ENCODE assay signal across 31 mouse cellular contexts in the genomic region with DNA sequence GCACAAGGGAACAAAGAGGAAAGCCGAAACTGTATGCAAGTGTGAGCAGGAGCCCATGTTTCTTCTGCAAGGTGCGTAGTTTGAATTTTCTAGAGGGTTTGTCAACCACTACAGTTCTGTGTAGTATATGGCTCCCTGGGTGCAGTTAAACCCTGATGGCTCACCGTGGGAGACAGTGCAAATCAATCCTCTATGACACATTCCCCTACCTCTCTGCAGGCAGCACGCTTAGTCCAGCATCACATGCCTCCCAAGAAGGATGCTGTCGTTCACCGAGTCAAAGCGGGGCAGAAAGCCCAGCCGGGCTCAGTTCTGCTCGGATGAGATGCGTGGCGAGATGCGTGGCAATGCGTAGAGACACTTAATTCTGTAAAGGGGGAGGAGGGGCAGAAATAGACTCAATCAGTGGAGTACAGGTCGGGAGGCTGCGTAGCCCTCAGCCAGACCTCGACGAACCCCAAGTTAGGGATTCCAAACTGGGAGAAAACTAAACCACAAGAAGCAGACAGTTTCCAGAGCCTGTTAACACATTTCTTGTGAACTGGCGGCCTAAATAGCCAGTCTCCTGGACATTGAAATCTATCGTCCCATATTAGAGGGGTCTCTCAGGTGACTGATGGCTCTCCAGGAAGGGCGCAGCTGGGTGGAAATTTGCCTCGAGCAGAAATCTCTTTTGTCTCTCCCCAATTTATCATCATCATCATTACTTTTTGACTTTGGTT.
DNase-seq lines count a peak whose midpoint lies in the region; ATAC-seq and TF ChIP-seq lines count a peak whose summit lies in the region.
"Had no signal": no experiment of that assay in that cellular context is flagged by ENCODE, and none has a peak within 500 bp of the region (broad histone marks: within the 10 kb centered on the region; RNA-seq: fewer than 3 reads in every experiment).

No protein-coding gene starts in this region.

- DNase-seq in hindbrain, embryonic 11.5 days (ENCODE audit: low spot score): peak; percentile 41
- DNase-seq in hindbrain, embryonic 10.5 days (ENCODE audit: low spot score): no peak
- DNase-seq in hindbrain, postnatal 0 days (ENCODE audit: low spot score): no peak
- no peak for DNase-seq in left cerebral cortex, adult 2 months (ENCODE audit: extremely low spot score in 1 of 2, low spot score in 2 of 2)
- DNase-seq in limb, embryonic 10.5 days (ENCODE audit: low spot score): no peak
- DNase-seq: adrenal gland, postnatal 10 days; cerebellum, adult 8-10 months; cerebellum, postnatal 25 days; gastrocnemius, postnatal 25 days; heart, adult 2 months; heart, postnatal 10 days; kidney, adult 2 months; kidney, postnatal 4 days; layer of hippocampus, postnatal 36 days; lung, embryonic 14.5 days; lung, postnatal 14 days; right cerebral cortex, postnatal 4 days; thymus, adult 2 months; thymus, postnatal 36 days had no signal

- H3K27ac ChIP-seq in hindbrain, embryonic 11.5 days (ENCODE audit: low read depth, low read length): peak overlapping the region; percentile 1; the same call in 1 of the 2 replicates
- no peak overlapping the region for H3K27ac ChIP-seq in hindbrain, embryonic 10.5 days
- H3K27ac ChIP-seq in hindbrain, embryonic 13.5 days: no peak overlapping the region
- no peak overlapping the region for H3K27ac ChIP-seq in hindbrain, postnatal 0 days
- no peak overlapping the region for H3K27ac ChIP-seq in neural tube, embryonic 15.5 days (replicated peaks)
- H3K27ac ChIP-seq in left cerebral cortex, adult 2 months: no peak overlapping the region
- H3K27ac ChIP-seq in limb, embryonic 10.5 days: no peak overlapping the region
- H3K27ac ChIP-seq: embryonic facial prominence, embryonic 10.5 days; embryonic facial prominence, embryonic 15.5 days; forebrain, embryonic 13.5 days; heart, adult 2 months; heart, embryonic 13.5 days; intestine, embryonic 15.5 days; kidney, postnatal 0 days; limb, embryonic 12.5 days; liver, embryonic 15.5 days; midbrain, embryonic 12.5 days had no signal

- 65% methylated on average over 21 of the region's 21 CpGs for WGBS in hindbrain, embryonic 11.5 days
- 79% methylated on average over 21 of the region's 21 CpGs for WGBS in hindbrain, embryonic 10.5 days
- WGBS in hindbrain, embryonic 13.5 days: 51% methylated on average over 21 of the region's 21 CpGs
- 51% methylated on average over 21 of the region's 21 CpGs for WGBS in hindbrain, postnatal 0 days
- 38% methylated on average over 21 of the region's 21 CpGs for WGBS in neural tube, embryonic 15.5 days
- 71% methylated on average over 21 of the region's 21 CpGs for WGBS in limb, embryonic 10.5 days

- no peak overlapping the region for H3K9ac ChIP-seq in hindbrain, embryonic 11.5 days (ENCODE audit: low read depth, low read length)
- peak overlapping the region; percentile 49; the same call in 1 of the 2 replicates for H3K9ac ChIP-seq in hindbrain, embryonic 13.5 days
- no peak overlapping the region for H3K9ac ChIP-seq in hindbrain, postnatal 0 days (replicated peaks; ENCODE audit: low read length)
- no peak overlapping the region for H3K9ac ChIP-seq in neural tube, embryonic 15.5 days (replicated peaks)
- H3K9ac ChIP-seq: embryonic facial prominence, embryonic 15.5 days; forebrain, embryonic 13.5 days; heart, embryonic 13.5 days; intestine, embryonic 15.5 days; limb, embryonic 12.5 days; liver, embryonic 15.5 days; lung, embryonic 14.5 days; midbrain, embryonic 12.5 days had no signal

- intact Hi-C loops in left cerebral cortex, adult 2 months (cut with DNase I): no loop called here

- no peak overlapping the region for H3K4me2 ChIP-seq in hindbrain, embryonic 11.5 days (replicated peaks; ENCODE audit: low read depth, low read length)
- H3K4me2 ChIP-seq in hindbrain, embryonic 13.5 days: peak overlapping the region; percentile 41
- peak overlapping the region; percentile 24 for H3K4me2 ChIP-seq in hindbrain, postnatal 0 days (ENCODE audit: low read depth, low read length)
- H3K4me2 ChIP-seq in neural tube, embryonic 15.5 days: peak overlapping the region; percentile 39
- H3K4me2 ChIP-seq: embryonic facial prominence, embryonic 15.5 days; forebrain, embryonic 13.5 days; heart, embryonic 13.5 days; intestine, embryonic 15.5 days; limb, embryonic 12.5 days; liver, embryonic 15.5 days; lung, embryonic 14.5 days; midbrain, embryonic 12.5 days had no signal

- H3K9me3 ChIP-seq in hindbrain, embryonic 11.5 days (ENCODE audit: control insufficient read depth, low read length): no peaks in the 10 kb centered on the region
- H3K9me3 ChIP-seq in hindbrain, embryonic 10.5 days: no peaks in the 10 kb centered on the region
- H3K9me3 ChIP-seq in hindbrain, embryonic 13.5 days: no peaks in the 10 kb centered on the region
- H3K9me3 ChIP-seq in hindbrain, postnatal 0 days (ENCODE audit: low read length): no peaks in the 10 kb centered on the region
- H3K9me3 ChIP-seq in neural tube, embryonic 15.5 days (replicated peaks): no peaks in the 10 kb centered on the region
- no peaks in the 10 kb centered on the region for H3K9me3 ChIP-seq in limb, embryonic 10.5 days (replicated peaks)
- H3K9me3 ChIP-seq: embryonic facial prominence, embryonic 10.5 days; embryonic facial prominence, embryonic 15.5 days; forebrain, embryonic 13.5 days; heart, embryonic 13.5 days; intestine, embryonic 15.5 days; limb, embryonic 12.5 days; liver, embryonic 15.5 days; midbrain, embryonic 12.5 days had no signal

- ATAC-seq in hindbrain, embryonic 11.5 days (ENCODE audit: low FRiP score): peak; percentile 65
- peak; percentile 52; the same call in 1 of the 2 replicates for ATAC-seq in hindbrain, embryonic 13.5 days (ENCODE audit: low FRiP score)
- no peak for ATAC-seq in hindbrain, postnatal 0 days
- ATAC-seq in neural tube, embryonic 15.5 days (ENCODE audit: low FRiP score): 0 out of 2 replicates have a peak, but pooled peaks have one; percentile 45
- ATAC-seq: forebrain, embryonic 13.5 days; intestine, embryonic 15.5 days; Patski had no signal

- H3K36me3 ChIP-seq in hindbrain, embryonic 11.5 days (ENCODE audit: control insufficient read depth, insufficient read depth, low read length): no peaks in the 10 kb centered on the region
- no peaks in the 10 kb centered on the region for H3K36me3 ChIP-seq in hindbrain, embryonic 10.5 days
- no peaks in the 10 kb centered on the region for H3K36me3 ChIP-seq in hindbrain, embryonic 13.5 days
- H3K36me3 ChIP-seq in hindbrain, postnatal 0 days (ENCODE audit: insufficient read depth, low read length): no peaks in the 10 kb centered on the region
- no peaks in the 10 kb centered on the region for H3K36me3 ChIP-seq in neural tube, embryonic 15.5 days
- no peaks in the 10 kb centered on the region for H3K36me3 ChIP-seq in limb, embryonic 10.5 days
- H3K36me3 ChIP-seq: embryonic facial prominence, embryonic 10.5 days; embryonic facial prominence, embryonic 15.5 days; heart, embryonic 13.5 days; intestine, embryonic 15.5 days; limb, embryonic 12.5 days; liver, embryonic 15.5 days; midbrain, embryonic 12.5 days had no signal

- no peaks in the 10 kb centered on the region for H3K27me3 ChIP-seq in hindbrain, embryonic 11.5 days (ENCODE audit: control insufficient read depth, insufficient read depth, low read length)
- H3K27me3 ChIP-seq in hindbrain, embryonic 10.5 days (ENCODE audit: insufficient read depth, poor library complexity, severe bottlenecking): peaks cover 10% of the 10 kb centered on the region
- no peaks in the 10 kb centered on the region for H3K27me3 ChIP-seq in hindbrain, embryonic 13.5 days
- H3K27me3 ChIP-seq in hindbrain, postnatal 0 days (ENCODE audit: insufficient read depth, low read length): no peaks in the 10 kb centered on the region
- H3K27me3 ChIP-seq in neural tube, embryonic 15.5 days (replicated peaks): no peaks in the 10 kb centered on the region
- H3K27me3 ChIP-seq in limb, embryonic 10.5 days (ENCODE audit: low read depth, poor library complexity, severe bottlenecking): peaks cover 17% of the 10 kb centered on the region
- H3K27me3 ChIP-seq: intestine, embryonic 15.5 days; liver, embryonic 15.5 days had no signal

- TF ChIP-seq CTCF in hindbrain, postnatal 0 days (IDR thresholded peaks at IDR 0.05; ENCODE audit: low read depth): no peak
- no peak for TF ChIP-seq CTCF in left cerebral cortex, adult 2 months (IDR thresholded peaks at IDR 0.05)

- H3K4me3 ChIP-seq in hindbrain, embryonic 11.5 days (ENCODE audit: low read depth, low read length): no peak overlapping the region
- H3K4me3 ChIP-seq in hindbrain, embryonic 10.5 days: no peak overlapping the region
- H3K4me3 ChIP-seq in hindbrain, embryonic 13.5 days: 0 out of 2 replicates have a peak overlapping the region, but pooled peaks have one; percentile 7
- H3K4me3 ChIP-seq in hindbrain, postnatal 0 days (ENCODE audit: low read length): peak overlapping the region; percentile 7; the same call in 1 of the 2 replicates
- H3K4me3 ChIP-seq in neural tube, embryonic 15.5 days (replicated peaks): no peak overlapping the region
- no peak overlapping the region for H3K4me3 ChIP-seq in left cerebral cortex, adult 2 months
- H3K4me3 ChIP-seq in limb, embryonic 10.5 days: no peak overlapping the region
- H3K4me3 ChIP-seq: embryonic facial prominence, embryonic 10.5 days; embryonic facial prominence, embryonic 15.5 days; forebrain, embryonic 13.5 days; heart, adult 2 months; heart, embryonic 13.5 days; intestine, embryonic 15.5 days; limb, embryonic 12.5 days; liver, embryonic 15.5 days; midbrain, embryonic 12.5 days had no signal

- no peaks in the 10 kb centered on the region for H3K4me1 ChIP-seq in hindbrain, embryonic 11.5 days (replicated peaks; ENCODE audit: control insufficient read depth, insufficient read depth, low read length)
- H3K4me1 ChIP-seq in hindbrain, embryonic 10.5 days (replicated peaks): peaks cover 20% of the 10 kb centered on the region
- peaks cover 24% of the 10 kb centered on the region for H3K4me1 ChIP-seq in hindbrain, embryonic 13.5 days (replicated peaks)
- H3K4me1 ChIP-seq in hindbrain, postnatal 0 days (ENCODE audit: insufficient read depth, low read length): no peaks in the 10 kb centered on the region
- peaks cover 13% of the 10 kb centered on the region for H3K4me1 ChIP-seq in neural tube, embryonic 15.5 days
- peaks cover 5% of the 10 kb centered on the region; the same call in 1 of the 2 replicates for H3K4me1 ChIP-seq in limb, embryonic 10.5 days
- H3K4me1 ChIP-seq: limb, embryonic 12.5 days; liver, embryonic 15.5 days had no signal

Comparison
In these comparisons a context has a peak if more than half of its experiments do, and no peak if none do; other contexts are left out.
1. H3K4me3 ChIP-seq: peak in hindbrain, embryonic 13.5 days (single experiment) and hindbrain, postnatal 0 days (single experiment); none in hindbrain, embryonic 11.5 days (single experiment), hindbrain, embryonic 10.5 days (single experiment), neural tube, embryonic 15.5 days (single experiment), left cerebral cortex, adult 2 months (single experiment) and limb, embryonic 10.5 days (single experiment).